In genomic region chr16:38920488-38920887, GRCm38 (mm10) we compare ENCODE assay signal across 21 mouse cellular contexts. TPM values are rescaled to one million over a fixed set of nuclear protein-coding genes. Genes with fewer than 3 reads are reported as not detected.
A peak's percentile ranks its signal among the peaks of the same experiment; 100 is the strongest.
DNase-seq lines count a peak whose midpoint lies in the region; ATAC-seq and TF ChIP-seq lines count a peak whose summit lies in the region.
"Had no signal": no experiment of that assay in that cellular context is flagged by ENCODE, and none has a peak within 500 bp of the region (broad histone marks: within the 10 kb centered on the region; RNA-seq: fewer than 3 reads in every experiment).

No protein-coding gene starts in this region.

- no peaks in the 10 kb centered on the region for H3K9me3 ChIP-seq in hindbrain, embryonic 13.5 days
- H3K9me3 ChIP-seq in hindbrain, embryonic 10.5 days: no peaks in the 10 kb centered on the region
- H3K9me3 ChIP-seq in hindbrain, embryonic 16.5 days (ENCODE audit: control insufficient read depth, low read length): no peaks in the 10 kb centered on the region
- H3K9me3 ChIP-seq: embryonic facial prominence, embryonic 13.5 days; forebrain, embryonic 12.5 days; heart, embryonic 15.5 days had no signal

- no peak overlapping the region for H3K4me3 ChIP-seq in hindbrain, embryonic 13.5 days
- no peak overlapping the region for H3K4me3 ChIP-seq in hindbrain, embryonic 10.5 days
- H3K4me3 ChIP-seq in layer of hippocampus, adult 2 months: no peak overlapping the region
- H3K4me3 ChIP-seq in hindbrain, embryonic 16.5 days (ENCODE audit: low read length): no peak overlapping the region
- H3K4me3 ChIP-seq: embryonic facial prominence, embryonic 13.5 days; forebrain, embryonic 12.5 days; heart, adult 2 months; heart, embryonic 15.5 days had no signal

- DNase-seq in hindbrain, embryonic 10.5 days (ENCODE audit: low spot score): no peak
- DNase-seq in layer of hippocampus, adult 2 months (ENCODE audit: low spot score in 2 of 2): no peak
- no peak for DNase-seq in layer of hippocampus, postnatal 10 days (ENCODE audit: low spot score in 2 of 2)
- DNase-seq in urinary bladder, adult 18-20 months (ENCODE audit: low spot score in 2 of 2): no peak
- no peak for DNase-seq in yolk sac, embryonic 10.5 days (ENCODE audit: low spot score)
- DNase-seq: adrenal gland, postnatal 14 days; cerebellum, adult 18-20 months; cerebellum, adult 9-11 months; cerebellum, postnatal 36 days; gastrocnemius, postnatal 10 days; heart, adult 2 months had no signal

- H3K36me3 ChIP-seq in hindbrain, embryonic 13.5 days: no peaks in the 10 kb centered on the region
- H3K36me3 ChIP-seq in hindbrain, embryonic 10.5 days: no peaks in the 10 kb centered on the region
- no peaks in the 10 kb centered on the region for H3K36me3 ChIP-seq in hindbrain, embryonic 16.5 days (ENCODE audit: control insufficient read depth, insufficient read depth, low read length)
- H3K36me3 ChIP-seq: embryonic facial prominence, embryonic 13.5 days; forebrain, embryonic 12.5 days; heart, embryonic 15.5 days had no signal

- ATAC-seq in hindbrain, embryonic 13.5 days (ENCODE audit: low FRiP score): peak; percentile 43; the same call in 1 of the 2 replicates
- ATAC-seq in hindbrain, embryonic 16.5 days: peak; percentile 80
- ATAC-seq: activated CD4-positive, CD25-positive, alpha-beta regulatory T cell, adult 4 months; forebrain, embryonic 16.5 days; Patski had no signal

- no peak for TF ChIP-seq CTCF in layer of hippocampus, adult 2 months (conservative IDR thresholded peaks at IDR 0.05)

- H3K4me2 ChIP-seq in hindbrain, embryonic 13.5 days: no peak overlapping the region
- H3K4me2 ChIP-seq in hindbrain, embryonic 16.5 days (ENCODE audit: low read length): no peak overlapping the region
- H3K4me2 ChIP-seq: embryonic facial prominence, embryonic 13.5 days; forebrain, embryonic 12.5 days; heart, embryonic 11.5 days; heart, embryonic 15.5 days had no signal

- H3K27me3 ChIP-seq in hindbrain, embryonic 13.5 days: no peaks in the 10 kb centered on the region
- H3K27me3 ChIP-seq in hindbrain, embryonic 10.5 days (ENCODE audit: insufficient read depth, poor library complexity, severe bottlenecking): no peaks in the 10 kb centered on the region
- H3K27me3 ChIP-seq in hindbrain, embryonic 16.5 days (replicated peaks; ENCODE audit: control insufficient read depth, insufficient read depth, low read length): no peaks in the 10 kb centered on the region
- H3K27me3 ChIP-seq: embryonic facial prominence, embryonic 13.5 days; forebrain, embryonic 12.5 days had no signal

- H3K9ac ChIP-seq in hindbrain, embryonic 13.5 days: no peak overlapping the region
- no peak overlapping the region for H3K9ac ChIP-seq in hindbrain, embryonic 16.5 days (ENCODE audit: low read depth, low read length)
- H3K9ac ChIP-seq: embryonic facial prominence, embryonic 13.5 days; forebrain, embryonic 12.5 days; heart, embryonic 15.5 days had no signal

- peaks cover 12% of the 10 kb centered on the region for H3K4me1 ChIP-seq in hindbrain, embryonic 13.5 days (replicated peaks)
- peaks cover 10% of the 10 kb centered on the region; the same call in 1 of the 2 replicates for H3K4me1 ChIP-seq in hindbrain, embryonic 10.5 days (replicated peaks)
- peaks cover 3% of the 10 kb centered on the region; the same call in 1 of the 2 replicates for H3K4me1 ChIP-seq in hindbrain, embryonic 16.5 days (ENCODE audit: control insufficient read depth, insufficient read depth, low read depth, low read length)
- H3K4me1 ChIP-seq: heart, embryonic 15.5 days had no signal

- no peak overlapping the region for H3K27ac ChIP-seq in hindbrain, embryonic 13.5 days
- no peak overlapping the region for H3K27ac ChIP-seq in hindbrain, embryonic 10.5 days
- peak overlapping the region; percentile 85 for H3K27ac ChIP-seq in layer of hippocampus, adult 2 months
- no peak overlapping the region for H3K27ac ChIP-seq in hindbrain, embryonic 16.5 days (ENCODE audit: low read depth, low read length)
- H3K27ac ChIP-seq: embryonic facial prominence, embryonic 13.5 days; forebrain, embryonic 12.5 days; heart, adult 2 months; heart, embryonic 15.5 days had no signal

- WGBS in hindbrain, embryonic 13.5 days: 76% methylated on average over 5 of the region's 5 CpGs
- 88% methylated on average over 5 of the region's 5 CpGs for WGBS in hindbrain, embryonic 10.5 days
- 67% methylated on average over 5 of the region's 5 CpGs for WGBS in hindbrain, embryonic 16.5 days

RNA-seq across cellular contexts. Expression of gene Igsf11, which starts 28.0 kb away (rescaled TPM):
- polyA plus RNA-seq in hindbrain, embryonic 13.5 days (2015; fragmentation: Nextera tagmentation; extraction: Ambion mirVana): 3.5 and 4.5 TPM in 2 replicates
- 2.4 and 3.3 TPM in 2 replicates for polyA plus RNA-seq in hindbrain, embryonic 10.5 days (2016; fragmentation: Nextera tagmentation; extraction: Ambion mirVana)
- 10 to 100 TPM; 44.7 to 50.7 TPM for total RNA-seq in layer of hippocampus, adult 2 months (2021)
- total RNA-seq in layer of hippocampus, postnatal 10 days (2021): 10 to 100 TPM; 26.1 to 27.7 TPM
- polyA plus RNA-seq in hindbrain, embryonic 16.5 days (2015; fragmentation: Nextera tagmentation; extraction: Ambion mirVana): 3.6 and 4.3 TPM in 2 replicates
- total RNA-seq: MEL had no signal
